Mouse (Mus musculus): ENCODE data around the gene Stambpl1. TPM values are rescaled to one million over a fixed set of nuclear protein-coding genes. Genes with fewer than 3 reads are reported as not detected.

Gene Stambpl1
- total and polyA plus RNA-seq, 3 experiments: not detected

DNA sequence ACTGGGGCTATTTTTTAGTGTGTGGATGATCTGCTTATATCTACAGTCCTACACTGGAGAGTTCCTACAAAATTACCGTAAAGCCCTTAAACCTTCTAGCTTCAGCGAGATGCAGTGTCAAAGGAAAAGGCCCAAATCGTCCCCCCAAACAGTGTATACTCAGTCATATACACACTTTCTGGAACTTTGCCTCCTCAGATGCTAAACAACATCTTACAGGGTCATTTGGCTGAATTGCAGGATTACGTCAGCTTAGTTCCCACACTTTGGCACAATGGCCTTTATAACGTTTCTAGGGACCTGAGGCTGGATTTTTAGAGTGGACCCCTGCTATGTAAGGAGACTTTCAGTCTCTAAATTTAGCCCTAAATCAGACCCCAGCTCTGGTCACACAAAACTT lies 9.5 kb upstream of the Stambpl1 start:
- no peak for TF ChIP-seq MAZ (IDR thresholded peaks at IDR 0.05; ENCODE audit: low read depth, low read length)
- no peak for TF ChIP-seq MAX (IDR thresholded peaks at IDR 0.05; ENCODE audit: low read length)
- TF ChIP-seq UBTF (IDR thresholded peaks at IDR 0.05; ENCODE audit: borderline replicate concordance, insufficient read depth, low read depth, low read length): no peak
- TF ChIP-seq TBP (IDR thresholded peaks at IDR 0.05; ENCODE audit: low read depth, low read length): no peak
- TF ChIP-seq MYC (IDR thresholded peaks at IDR 0.05; ENCODE audit: low read depth, low read length): no peak
- TF ChIP-seq GABPA (IDR thresholded peaks at IDR 0.05; ENCODE audit: low read depth, low read length): no peak
- TF ChIP-seq NRF1 (IDR thresholded peaks at IDR 0.05; ENCODE audit: insufficient read depth, low read depth, low read length, poor library complexity, severe bottlenecking): no peak
- no peak for TF ChIP-seq TAL1 (IDR thresholded peaks at IDR 0.05; ENCODE audit: low read length)
- no peak for TF ChIP-seq SIN3A (IDR thresholded peaks at IDR 0.05; ENCODE audit: low read length)
- TF ChIP-seq ETS1 (IDR thresholded peaks at IDR 0.05; ENCODE audit: low read depth, low read length): no peak
- TF ChIP-seq SMC3 (IDR thresholded peaks at IDR 0.05; ENCODE audit: low read depth, low read length): no peak
- no peak for TF ChIP-seq MYB (IDR thresholded peaks at IDR 0.05; ENCODE audit: low read depth, low read length)
- no peak for TF ChIP-seq RAD21 (IDR thresholded peaks at IDR 0.05; ENCODE audit: low read depth, low read length)
- TF ChIP-seq ZKSCAN1 (IDR thresholded peaks at IDR 0.05; ENCODE audit: low read depth, low read length): no peak
- TF ChIP-seq TCF12 (IDR thresholded peaks at IDR 0.05; ENCODE audit: low read depth, low read length): no peak
- no peak for TF ChIP-seq BHLHE40 (IDR thresholded peaks at IDR 0.05; ENCODE audit: borderline replicate concordance, low read depth, low read length)
- TF ChIP-seq CHD2 (IDR thresholded peaks at IDR 0.05; ENCODE audit: low read length): no peak
- Histone ChIP-seq H3K79me2 (ENCODE audit: control insufficient read depth, insufficient read depth, low read length, poor library complexity) (no peaks in the 10 kb centered on the region), H3K27me3 (ENCODE audit: control insufficient read depth in 1 of 2, insufficient read depth in 2 of 2, low read length in 2 of 2) (no peaks in the 10 kb centered on the region; a peak in 2 of 4 replicates), H3K4me3 (ENCODE audit: control insufficient read depth in 1 of 2, insufficient read depth in 1 of 2, low read depth in 2 of 2, low read length in 2 of 2) (no peak overlapping the region), H3K27ac (ENCODE audit: control insufficient read depth, low read depth, low read length) (no peak overlapping the region), H3K9ac (ENCODE audit: control insufficient read depth, low read depth, low read length, poor library complexity, severe bottlenecking) (no peak overlapping the region), H3K4me1 (ENCODE audit: control insufficient read depth in 1 of 2, insufficient read depth in 2 of 2, low read length in 2 of 2) (no peaks in the 10 kb centered on the region), H3K36me3 (ENCODE audit: control insufficient read depth in 1 of 2, insufficient read depth in 2 of 2, low read length in 2 of 2) (no peaks in the 10 kb centered on the region), H3K9me3 (replicated peaks; ENCODE audit: insufficient read depth, low read length) (no peaks in the 10 kb centered on the region)
- no peak for DNase-seq (ENCODE audit: low read depth, low spot score)

DNA sequence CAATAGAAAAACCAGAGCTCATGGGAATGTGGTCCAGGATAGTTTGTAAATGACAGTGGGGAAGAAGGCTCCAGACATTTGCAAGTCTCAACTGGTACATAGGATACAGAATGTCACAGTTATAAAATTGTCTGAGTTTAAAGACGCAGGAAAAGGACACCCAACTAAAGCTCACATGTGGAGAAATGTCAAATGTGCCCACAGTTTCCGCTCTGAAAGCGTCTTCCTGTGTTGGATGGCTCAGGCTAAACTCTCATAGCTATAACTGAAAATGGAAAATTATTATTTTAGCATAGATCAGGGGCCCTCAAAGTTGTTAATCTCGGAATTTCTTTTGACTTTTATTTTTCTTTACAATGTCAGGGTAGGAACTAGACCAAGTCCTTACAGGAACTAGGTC lies 5.2 kb upstream of the Stambpl1 start:
- Histone ChIP-seq H3K9me3 (replicated peaks; ENCODE audit: insufficient read depth, low read length) (no peaks in the 10 kb centered on the region), H3K27ac (ENCODE audit: control insufficient read depth, low read depth, low read length) (no peak overlapping the region), H3K9ac (ENCODE audit: control insufficient read depth, low read depth, low read length, poor library complexity, severe bottlenecking) (no peak overlapping the region), H3K79me2 (ENCODE audit: control insufficient read depth, insufficient read depth, low read length, poor library complexity) (no peaks in the 10 kb centered on the region), H3K4me3 (ENCODE audit: control insufficient read depth in 1 of 2, insufficient read depth in 1 of 2, low read depth in 2 of 2, low read length in 2 of 2) (no peak overlapping the region), H3K27me3 (ENCODE audit: control insufficient read depth in 1 of 2, insufficient read depth in 2 of 2, low read length in 2 of 2) (no peaks in the 10 kb centered on the region), H3K4me1 (ENCODE audit: control insufficient read depth in 1 of 2, insufficient read depth in 2 of 2, low read length in 2 of 2) (no peaks in the 10 kb centered on the region), H3K36me3 (ENCODE audit: control insufficient read depth in 1 of 2, insufficient read depth in 2 of 2, low read length in 2 of 2) (no peaks in the 10 kb centered on the region)
- DNase-seq (ENCODE audit: low read depth, low spot score): no peak
- TF ChIP-seq NELFE (IDR thresholded peaks at IDR 0.05; ENCODE audit: low read depth, low read length) (no peak), TBP (IDR thresholded peaks at IDR 0.05; ENCODE audit: low read depth, low read length) (no peak), ZNF384 (IDR thresholded peaks at IDR 0.05; ENCODE audit: low read depth, low read length) (no peak), HCFC1 (IDR thresholded peaks at IDR 0.05; ENCODE audit: low read depth, low read length) (no peak), BHLHE40 (IDR thresholded peaks at IDR 0.05; ENCODE audit: borderline replicate concordance, low read depth, low read length) (no peak), RAD21 (IDR thresholded peaks at IDR 0.05; ENCODE audit: low read depth, low read length) (no peak), TCF12 (IDR thresholded peaks at IDR 0.05; ENCODE audit: low read depth, low read length) (no peak)
